Mouse (Mus musculus): Measurements from ENCODE around the gene 4922502D21Rik. TPM values are rescaled to one million over a fixed set of nuclear protein-coding genes. Genes with fewer than 3 reads are reported as not detected.
A peak's percentile ranks its signal among the peaks of the same experiment; 100 is the strongest.

Gene 4922502D21Rik
- total RNA-seq, 1 experiment = not detected

DNA sequence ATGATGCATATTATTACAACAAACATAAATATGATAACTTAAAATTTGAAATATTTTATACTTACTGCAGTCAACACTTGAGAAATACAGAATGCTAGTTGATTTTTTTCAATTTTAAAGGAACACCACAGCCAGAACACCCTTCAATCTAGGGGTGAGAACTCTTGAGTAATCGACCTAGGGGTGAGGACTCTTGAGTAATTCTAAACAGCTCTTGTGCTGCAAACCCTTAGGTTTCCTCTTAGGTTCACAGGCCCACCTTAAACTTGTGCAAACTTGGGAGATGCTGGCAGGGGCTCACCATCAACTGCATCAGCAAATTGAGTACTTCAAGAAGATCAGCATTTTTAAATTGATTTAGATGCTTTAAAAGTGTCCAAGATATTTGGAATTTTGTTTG is 6.2 kb upstream of the 4922502D21Rik start:
- Histone ChIP-seq H3K4me3 (ENCODE audit: insufficient read depth in 1 of 2, low read depth in 1 of 2, low read length in 2 of 2, poor library complexity in 1 of 2, severe bottlenecking in 1 of 2) (no peak overlapping the region), H3K9me3 (ENCODE audit: control insufficient read depth, insufficient read depth, low read depth, low read length) (no peaks in the 10 kb centered on the region), H3K36me3 (ENCODE audit: control insufficient read depth, insufficient read depth, low read length, poor library complexity, severe bottlenecking) (no peaks in the 10 kb centered on the region), H3K4me1 (ENCODE audit: control insufficient read depth in 2 of 2, insufficient read depth in 2 of 2, low read length in 2 of 2, poor library complexity in 1 of 2) (peaks cover 0 to 5% of the 10 kb centered on the region in 2 experiments; a peak in 1 of 4 replicates), H3K9ac (ENCODE audit: insufficient read depth, low read depth, low read length, poor library complexity, severe bottlenecking) (no peak overlapping the region), H3K27ac (ENCODE audit: insufficient read depth, low read depth, low read length, poor library complexity, severe bottlenecking) (no peak overlapping the region)
- TF ChIP-seq HCFC1 (IDR thresholded peaks at IDR 0.05; ENCODE audit: borderline replicate concordance, insufficient read depth, low read length) (no peak), ZNF384 (IDR thresholded peaks at IDR 0.05; ENCODE audit: low read depth, low read length) (no peak), MAFK (IDR thresholded peaks at IDR 0.05; ENCODE audit: insufficient read depth, low read depth, low read length) (no peak), ZC3H11A (IDR thresholded peaks at IDR 0.05; ENCODE audit: borderline replicate concordance, low read depth, low read length) (no peak), CHD2 (IDR thresholded peaks at IDR 0.05; ENCODE audit: low read depth, low read length) (no peak)
- in situ Hi-C loops (cut with MboI; ENCODE audit: low sequenced_read_pairs in 2 of 2, unreplicated experiment in 2 of 2) = no loop called here
- DNase-seq (ENCODE audit: low read depth, low spot score) = no peak

DNA sequence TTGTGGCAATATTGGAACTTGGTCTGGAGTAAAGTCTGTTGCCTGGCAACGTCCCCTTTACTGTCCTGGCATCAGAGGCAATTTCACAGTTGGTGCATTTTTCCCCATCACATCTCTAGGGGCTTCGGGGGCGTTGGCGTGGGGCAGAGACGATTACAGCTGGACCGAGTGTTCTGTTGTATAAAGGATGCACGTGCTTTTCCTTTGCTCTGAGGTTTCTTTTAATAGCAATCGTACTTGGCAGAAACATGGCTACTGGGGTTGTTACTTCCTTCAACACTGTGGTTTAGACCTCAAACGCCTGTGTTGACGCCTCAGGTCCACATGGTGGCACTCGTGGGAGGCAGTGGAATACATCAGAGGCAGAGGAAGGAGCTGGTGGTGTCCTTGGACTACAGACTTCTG is 2.1 kb upstream of the 4922502D21Rik start:
- no peaks in the 10 kb centered on the region for H3K36me3 ChIP-seq (ENCODE audit: control insufficient read depth, insufficient read depth, low read length, poor library complexity, severe bottlenecking)
- no peak overlapping the region for H3K9ac ChIP-seq (ENCODE audit: insufficient read depth, low read depth, low read length, poor library complexity, severe bottlenecking)
- no peak overlapping the region for H3K4me3 ChIP-seq (ENCODE audit: insufficient read depth in 1 of 2, low read depth in 1 of 2, low read length in 2 of 2, poor library complexity in 1 of 2, severe bottlenecking in 1 of 2)
- no peak overlapping the region for H3K27ac ChIP-seq (ENCODE audit: insufficient read depth, low read depth, low read length, poor library complexity, severe bottlenecking)
- H3K9me3 ChIP-seq (ENCODE audit: control insufficient read depth, insufficient read depth, low read depth, low read length) = no peaks in the 10 kb centered on the region
- TF ChIP-seq MAFK (IDR thresholded peaks at IDR 0.05; ENCODE audit: insufficient read depth, low read depth, low read length) = no peak
- TF ChIP-seq HCFC1 (IDR thresholded peaks at IDR 0.05; ENCODE audit: borderline replicate concordance, insufficient read depth, low read length) = no peak
- no peak for TF ChIP-seq ZNF384 (IDR thresholded peaks at IDR 0.05; ENCODE audit: low read depth, low read length)
- no peak for TF ChIP-seq ZC3H11A (IDR thresholded peaks at IDR 0.05; ENCODE audit: borderline replicate concordance, low read depth, low read length)
- no peak for TF ChIP-seq CHD2 (IDR thresholded peaks at IDR 0.05; ENCODE audit: low read depth, low read length)
- in situ Hi-C loops (cut with MboI; ENCODE audit: low sequenced_read_pairs in 2 of 2, unreplicated experiment in 2 of 2) = no loop called here
- peaks cover 0 to 5% of the 10 kb centered on the region in 2 experiments; a peak in 1 of 4 replicates for H3K4me1 ChIP-seq (ENCODE audit: control insufficient read depth in 2 of 2, insufficient read depth in 2 of 2, low read length in 2 of 2, poor library complexity in 1 of 2)
- DNase-seq (ENCODE audit: low read depth, low spot score) = peak; percentile 53

- in situ Hi-C loops (cut with MboI; ENCODE audit: low sequenced_read_pairs in 2 of 2, unreplicated experiment in 2 of 2) = no loop called here
- no peak for DNase-seq (ENCODE audit: low read depth, low spot score)
- Histone ChIP-seq H3K36me3 (ENCODE audit: control insufficient read depth, insufficient read depth, low read length, poor library complexity, severe bottlenecking) (no peaks in the 10 kb centered on the region), H3K4me1 (ENCODE audit: control insufficient read depth in 2 of 2, insufficient read depth in 2 of 2, low read length in 2 of 2, poor library complexity in 1 of 2) (no peaks in the 10 kb centered on the region), H3K9ac (ENCODE audit: insufficient read depth, low read depth, low read length, poor library complexity, severe bottlenecking) (no peak overlapping the region), H3K9me3 (ENCODE audit: control insufficient read depth, insufficient read depth, low read depth, low read length) (no peaks in the 10 kb centered on the region), H3K27ac (ENCODE audit: insufficient read depth, low read depth, low read length, poor library complexity, severe bottlenecking) (no peak overlapping the region), H3K4me3 (ENCODE audit: insufficient read depth in 1 of 2, low read depth in 1 of 2, low read length in 2 of 2, poor library complexity in 1 of 2, severe bottlenecking in 1 of 2) (no peak overlapping the region)
- TF ChIP-seq ZNF384 (IDR thresholded peaks at IDR 0.05; ENCODE audit: low read depth, low read length) = no peak
Observed at GRCm38 (mm10) chr6:129326568-129327150, 4.9 kb downstream of the 4922502D21Rik start.

- in situ Hi-C loops (cut with MboI; ENCODE audit: low sequenced_read_pairs in 2 of 2, unreplicated experiment in 2 of 2) = no loop called here
- Histone ChIP-seq H3K36me3 (ENCODE audit: control insufficient read depth, insufficient read depth, low read length, poor library complexity, severe bottlenecking) (no peaks in the 10 kb centered on the region), H3K9ac (ENCODE audit: insufficient read depth, low read depth, low read length, poor library complexity, severe bottlenecking) (no peak overlapping the region), H3K4me3 (ENCODE audit: insufficient read depth in 1 of 2, low read depth in 1 of 2, low read length in 2 of 2, poor library complexity in 1 of 2, severe bottlenecking in 1 of 2) (no peak overlapping the region), H3K4me1 (ENCODE audit: control insufficient read depth in 2 of 2, insufficient read depth in 2 of 2, low read length in 2 of 2, poor library complexity in 1 of 2) (no peaks in the 10 kb centered on the region), H3K9me3 (ENCODE audit: control insufficient read depth, insufficient read depth, low read depth, low read length) (no peaks in the 10 kb centered on the region), H3K27ac (ENCODE audit: insufficient read depth, low read depth, low read length, poor library complexity, severe bottlenecking) (no peak overlapping the region)
- no peak for DNase-seq (ENCODE audit: low read depth, low spot score)
- no peak for TF ChIP-seq MAFK (IDR thresholded peaks at IDR 0.05; ENCODE audit: insufficient read depth, low read depth, low read length)
- no peak for TF ChIP-seq HCFC1 (IDR thresholded peaks at IDR 0.05; ENCODE audit: borderline replicate concordance, insufficient read depth, low read length)
- no peak for TF ChIP-seq ZNF384 (IDR thresholded peaks at IDR 0.05; ENCODE audit: low read depth, low read length)
- TF ChIP-seq CHD2 (IDR thresholded peaks at IDR 0.05; ENCODE audit: low read depth, low read length) = no peak
- TF ChIP-seq ZC3H11A (IDR thresholded peaks at IDR 0.05; ENCODE audit: borderline replicate concordance, low read depth, low read length) = no peak
Observed at GRCm38 (mm10) chr6:129326016-129326415, 5.6 kb downstream of the 4922502D21Rik start.

DNA sequence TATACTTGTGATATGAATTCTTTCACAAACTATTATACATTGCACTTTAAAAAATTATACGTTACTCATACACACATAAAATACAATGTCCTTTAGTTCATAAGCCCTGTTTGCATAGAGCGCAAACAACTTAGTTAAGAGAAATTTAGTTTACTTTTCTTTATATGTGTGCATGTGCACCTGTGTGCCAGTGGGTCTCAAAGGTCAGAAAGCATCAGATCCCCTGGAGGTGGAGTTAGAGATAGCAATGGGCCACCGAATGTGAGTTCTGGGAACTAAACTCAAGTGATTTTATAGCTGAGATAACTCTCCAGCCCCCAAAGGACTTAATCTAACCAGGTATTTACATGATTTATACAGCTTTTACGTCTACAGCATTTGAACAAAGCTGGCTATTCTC is 12.3 kb downstream of the 4922502D21Rik start:
- TF ChIP-seq ZNF384 (IDR thresholded peaks at IDR 0.05; ENCODE audit: low read depth, low read length) (no peak), ZC3H11A (IDR thresholded peaks at IDR 0.05; ENCODE audit: borderline replicate concordance, low read depth, low read length) (no peak), CHD2 (IDR thresholded peaks at IDR 0.05; ENCODE audit: low read depth, low read length) (no peak), HCFC1 (IDR thresholded peaks at IDR 0.05; ENCODE audit: borderline replicate concordance, insufficient read depth, low read length) (no peak), MAFK (IDR thresholded peaks at IDR 0.05; ENCODE audit: insufficient read depth, low read depth, low read length) (no peak)
- Histone ChIP-seq H3K4me3 (ENCODE audit: insufficient read depth in 1 of 2, low read depth in 1 of 2, low read length in 2 of 2, poor library complexity in 1 of 2, severe bottlenecking in 1 of 2) (no peak overlapping the region), H3K27ac (ENCODE audit: insufficient read depth, low read depth, low read length, poor library complexity, severe bottlenecking) (no peak overlapping the region), H3K4me1 (ENCODE audit: control insufficient read depth in 2 of 2, insufficient read depth in 2 of 2, low read length in 2 of 2, poor library complexity in 1 of 2) (no peaks in the 10 kb centered on the region), H3K9ac (ENCODE audit: insufficient read depth, low read depth, low read length, poor library complexity, severe bottlenecking) (no peak overlapping the region), H3K36me3 (ENCODE audit: control insufficient read depth, insufficient read depth, low read length, poor library complexity, severe bottlenecking) (no peaks in the 10 kb centered on the region), H3K9me3 (ENCODE audit: control insufficient read depth, insufficient read depth, low read depth, low read length) (no peaks in the 10 kb centered on the region)
- in situ Hi-C loops (cut with MboI; ENCODE audit: low sequenced_read_pairs in 2 of 2, unreplicated experiment in 2 of 2) = no loop called here
- no peak for DNase-seq (ENCODE audit: low read depth, low spot score)

Measured in ES-E14 (cell line).